Mouse (Mus musculus): ENCODE measurements at regions not wholly inside any gene's neighbourhood (a gene's known extent, or its start where the extent isn't known, plus 50 kb on each side); places are given as distances from the start of the nearest gene placed in this dataset.

GRCm38 (mm10) chr7:68472800-68473199, 199.2 kb downstream of the Fam169b start:
- Histone ChIP-seq H3K9ac (ENCODE audit: low read length) (no peak overlapping the region), H3K36me3 (ENCODE audit: control insufficient read depth, insufficient read depth, low read length) (no peaks in the 10 kb centered on the region), H3K4me3 (ENCODE audit: low read length) (no peak overlapping the region), H3K9me3 (ENCODE audit: control insufficient read depth, low read length) (no peaks in the 10 kb centered on the region), H3K4me2 (ENCODE audit: low read depth, low read length) (no peak overlapping the region), H3K4me1 (replicated peaks; ENCODE audit: control insufficient read depth, insufficient read depth, low read length) (no peaks in the 10 kb centered on the region), H3K27ac (ENCODE audit: low read length) (no peak overlapping the region), H3K27me3 (ENCODE audit: control insufficient read depth, insufficient read depth, low read depth, low read length) (no peaks in the 10 kb centered on the region; the same call in 1 of the 2 replicates)
- WGBS: 15% methylated on average over 5 of the region's 5 CpGs
- no peak for ATAC-seq (ENCODE audit: low read depth)

- no peak overlapping the region for H3K9ac ChIP-seq (ENCODE audit: low read length)
- no peaks in the 10 kb centered on the region for H3K36me3 ChIP-seq (ENCODE audit: control insufficient read depth, insufficient read depth, low read length)
- H3K4me2 ChIP-seq (ENCODE audit: low read depth, low read length): no peak overlapping the region
- no peaks in the 10 kb centered on the region; the same call in 1 of the 2 replicates for H3K27me3 ChIP-seq (ENCODE audit: control insufficient read depth, insufficient read depth, low read depth, low read length)
- whole genome bisulfite sequencing: 29% methylated on average over 11 of the region's 11 CpGs
- no peaks in the 10 kb centered on the region for H3K9me3 ChIP-seq (ENCODE audit: control insufficient read depth, low read length)
- no peak overlapping the region for H3K4me3 ChIP-seq (ENCODE audit: low read length)
- ATAC-seq (ENCODE audit: low read depth): no peak
- H3K27ac ChIP-seq (ENCODE audit: low read length): no peak overlapping the region
- H3K4me1 ChIP-seq (replicated peaks; ENCODE audit: control insufficient read depth, insufficient read depth, low read length): no peaks in the 10 kb centered on the region
These were observed 197.3 kb downstream of the Fam169b start for GRCm38 (mm10) chr7:68470983-68471382.

- peak; percentile 72 for ATAC-seq (ENCODE audit: low read depth)
- Histone ChIP-seq H3K36me3 (ENCODE audit: control insufficient read depth, insufficient read depth, low read length) (no peaks in the 10 kb centered on the region), H3K9me3 (ENCODE audit: control insufficient read depth, low read length) (no peaks in the 10 kb centered on the region), H3K9ac (ENCODE audit: low read length) (no peak overlapping the region), H3K4me3 (ENCODE audit: low read length) (no peak overlapping the region), H3K4me2 (ENCODE audit: low read depth, low read length) (no peak overlapping the region), H3K27me3 (ENCODE audit: control insufficient read depth, insufficient read depth, low read depth, low read length) (no peaks in the 10 kb centered on the region; the same call in 1 of the 2 replicates), H3K4me1 (replicated peaks; ENCODE audit: control insufficient read depth, insufficient read depth, low read length) (no peaks in the 10 kb centered on the region), H3K27ac (ENCODE audit: low read length) (no peak overlapping the region)
- 64% methylated on average over 5 of the region's 5 CpGs for WGBS
These were observed 194.9 kb downstream of the Fam169b start for GRCm38 (mm10) chr7:68468574-68468973.

DNA sequence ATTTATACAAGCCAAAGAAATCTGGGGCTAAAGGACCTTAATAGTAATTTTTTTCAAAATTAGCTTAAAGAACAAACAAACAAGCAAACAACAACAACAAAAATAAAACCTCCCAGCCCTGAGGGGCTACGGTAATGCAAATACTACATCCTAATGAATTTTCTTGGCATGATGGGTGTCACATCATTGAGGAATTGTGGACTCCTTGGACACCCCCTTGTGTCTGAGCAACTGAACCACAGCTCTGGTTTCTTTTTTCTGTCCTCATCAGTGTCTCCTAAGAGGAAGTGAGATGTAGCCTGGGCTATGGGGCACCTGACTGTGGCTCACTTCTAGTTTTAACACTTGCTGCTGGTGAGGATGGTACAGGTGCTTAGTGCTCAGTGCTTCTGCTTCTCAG, 184.2 kb downstream of the Fam169b start:
- ATAC-seq (ENCODE audit: low read depth): no peak
- 88% methylated on average over 1 of the region's 1 CpGs for WGBS

DNA sequence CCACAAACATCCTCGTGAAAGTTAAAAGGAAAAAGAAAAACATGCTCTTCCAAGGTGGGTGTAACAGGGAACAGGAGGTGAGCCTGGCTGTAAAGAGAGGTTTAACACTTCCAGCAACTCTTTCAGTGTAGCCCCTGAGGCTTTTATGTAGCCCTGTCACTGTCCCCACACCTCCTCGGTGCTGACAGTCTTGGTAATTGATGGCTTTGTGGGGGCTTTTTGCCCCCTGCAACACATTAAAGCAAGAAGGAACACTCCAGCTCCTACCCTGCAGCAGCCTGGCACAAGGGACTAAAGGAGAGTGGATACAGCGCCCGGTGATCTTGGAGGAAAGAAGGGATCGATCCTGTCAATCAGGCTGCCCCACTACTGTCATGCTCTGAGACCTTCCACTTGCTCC, 181.8 kb downstream of the Fam169b start:
- H3K27me3 ChIP-seq (ENCODE audit: control insufficient read depth, insufficient read depth, low read depth, low read length): no peaks in the 10 kb centered on the region
- H3K9me3 ChIP-seq (ENCODE audit: control insufficient read depth, low read length): no peaks in the 10 kb centered on the region
- H3K27ac ChIP-seq (ENCODE audit: low read length): no peak overlapping the region
- no peaks in the 10 kb centered on the region for H3K4me1 ChIP-seq (replicated peaks; ENCODE audit: control insufficient read depth, insufficient read depth, low read length)
- H3K9ac ChIP-seq (ENCODE audit: low read length): no peak overlapping the region
- 26% methylated on average over 5 of the region's 5 CpGs for WGBS
- ATAC-seq (ENCODE audit: low read depth): no peak
- no peak overlapping the region for H3K4me3 ChIP-seq (ENCODE audit: low read length)
- no peaks in the 10 kb centered on the region for H3K36me3 ChIP-seq (ENCODE audit: control insufficient read depth, insufficient read depth, low read length)
- no peak overlapping the region for H3K4me2 ChIP-seq (ENCODE audit: low read depth, low read length)

More for the DNA sequence above, 184.2 kb downstream of the Fam169b start:
- Histone ChIP-seq H3K27ac (ENCODE audit: low read length) (no peak overlapping the region), H3K36me3 (ENCODE audit: control insufficient read depth, insufficient read depth, low read length) (no peaks in the 10 kb centered on the region), H3K27me3 (ENCODE audit: control insufficient read depth, insufficient read depth, low read depth, low read length) (no peaks in the 10 kb centered on the region), H3K4me1 (replicated peaks; ENCODE audit: control insufficient read depth, insufficient read depth, low read length) (no peaks in the 10 kb centered on the region), H3K4me2 (ENCODE audit: low read depth, low read length) (no peak overlapping the region), H3K4me3 (ENCODE audit: low read length) (no peak overlapping the region), H3K9me3 (ENCODE audit: control insufficient read depth, low read length) (no peaks in the 10 kb centered on the region), H3K9ac (ENCODE audit: low read length) (no peak overlapping the region)

- Histone ChIP-seq H3K27me3 (ENCODE audit: control insufficient read depth, insufficient read depth, low read depth, low read length) (no peaks in the 10 kb centered on the region), H3K9ac (ENCODE audit: low read length) (no peak overlapping the region), H3K4me2 (ENCODE audit: low read depth, low read length) (no peak overlapping the region), H3K4me1 (replicated peaks; ENCODE audit: control insufficient read depth, insufficient read depth, low read length) (no peaks in the 10 kb centered on the region), H3K27ac (ENCODE audit: low read length) (no peak overlapping the region), H3K9me3 (ENCODE audit: control insufficient read depth, low read length) (no peaks in the 10 kb centered on the region), H3K4me3 (ENCODE audit: low read length) (no peak overlapping the region), H3K36me3 (ENCODE audit: control insufficient read depth, insufficient read depth, low read length) (no peaks in the 10 kb centered on the region)
- WGBS: 86% methylated on average over 8 of the region's 8 CpGs
- no peak for ATAC-seq (ENCODE audit: low read depth)
These were observed 179.5 kb downstream of the Fam169b start for GRCm38 (mm10) chr7:68453028-68453692.

- Histone ChIP-seq H3K27me3 (ENCODE audit: control insufficient read depth, insufficient read depth, low read depth, low read length) (no peaks in the 10 kb centered on the region), H3K4me1 (replicated peaks; ENCODE audit: control insufficient read depth, insufficient read depth, low read length) (no peaks in the 10 kb centered on the region), H3K9me3 (ENCODE audit: control insufficient read depth, low read length) (no peaks in the 10 kb centered on the region), H3K36me3 (ENCODE audit: control insufficient read depth, insufficient read depth, low read length) (no peaks in the 10 kb centered on the region), H3K27ac (ENCODE audit: low read length) (no peak overlapping the region), H3K4me2 (ENCODE audit: low read depth, low read length) (no peak overlapping the region), H3K4me3 (ENCODE audit: low read length) (no peak overlapping the region), H3K9ac (ENCODE audit: low read length) (no peak overlapping the region)
- no peak for ATAC-seq (ENCODE audit: low read depth)
- WGBS: 76% methylated on average over 11 of the region's 11 CpGs
These were observed 170.9 kb downstream of the Fam169b start for GRCm38 (mm10) chr7:68444426-68445095.

DNA sequence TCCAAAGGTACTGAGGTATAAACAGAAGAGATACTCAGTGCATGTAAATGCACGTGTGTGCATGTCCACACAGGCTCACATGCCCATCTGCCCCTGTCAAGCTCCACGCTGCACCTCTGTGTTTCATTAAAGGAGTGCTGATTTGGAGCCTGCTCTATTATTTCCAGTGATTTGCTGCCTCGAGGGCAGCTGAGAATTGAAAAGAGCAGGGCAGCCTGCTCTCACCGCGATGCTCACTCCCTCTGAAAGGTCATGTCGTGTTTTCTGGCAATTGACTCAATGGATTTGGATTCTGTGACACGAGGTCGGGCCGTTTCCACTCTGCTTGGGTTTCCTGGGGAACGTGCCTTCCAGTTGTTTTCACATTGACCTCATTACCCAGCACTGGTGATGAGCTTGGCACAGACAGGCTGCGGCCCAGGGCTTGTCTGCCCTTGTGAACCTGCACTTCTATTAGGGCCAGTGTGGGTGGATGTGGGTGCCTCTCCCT, 167.1 kb downstream of the Fam169b start:
- WGBS: 62% methylated on average over 11 of the region's 11 CpGs
- Histone ChIP-seq H3K4me2 (ENCODE audit: low read depth, low read length) (no peak overlapping the region), H3K4me3 (ENCODE audit: low read length) (no peak overlapping the region), H3K9me3 (ENCODE audit: control insufficient read depth, low read length) (no peaks in the 10 kb centered on the region), H3K36me3 (ENCODE audit: control insufficient read depth, insufficient read depth, low read length) (no peaks in the 10 kb centered on the region), H3K27ac (ENCODE audit: low read length) (no peak overlapping the region), H3K9ac (ENCODE audit: low read length) (no peak overlapping the region), H3K4me1 (replicated peaks; ENCODE audit: control insufficient read depth, insufficient read depth, low read length) (no peaks in the 10 kb centered on the region), H3K27me3 (ENCODE audit: control insufficient read depth, insufficient read depth, low read depth, low read length) (no peaks in the 10 kb centered on the region)
- ATAC-seq (ENCODE audit: low read depth): no peak

DNA sequence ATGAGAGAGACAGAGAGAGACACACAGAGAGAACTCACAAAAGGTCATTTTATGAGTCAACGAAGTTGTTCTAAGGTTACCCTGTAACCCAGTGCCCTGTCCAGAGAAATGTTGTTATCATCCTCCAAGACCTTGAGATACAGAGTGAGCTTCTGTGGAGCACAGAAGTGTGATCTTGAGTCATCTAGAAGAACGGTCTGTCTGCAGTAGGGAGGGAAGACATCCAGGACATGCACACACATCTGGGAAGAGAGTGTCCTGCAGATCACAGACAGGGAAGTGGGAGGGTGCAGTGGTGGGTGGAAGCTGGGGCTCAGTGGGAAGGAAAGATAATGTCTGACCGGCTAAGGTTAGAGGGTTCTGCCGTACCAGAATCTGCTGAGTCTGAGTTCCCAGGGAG, 155.3 kb downstream of the Fam169b start:
- Histone ChIP-seq H3K4me1 (replicated peaks; ENCODE audit: control insufficient read depth, insufficient read depth, low read length) (no peaks in the 10 kb centered on the region), H3K4me3 (ENCODE audit: low read length) (no peak overlapping the region), H3K9me3 (ENCODE audit: control insufficient read depth, low read length) (no peaks in the 10 kb centered on the region), H3K27ac (ENCODE audit: low read length) (no peak overlapping the region), H3K27me3 (ENCODE audit: control insufficient read depth, insufficient read depth, low read depth, low read length) (no peaks in the 10 kb centered on the region), H3K36me3 (ENCODE audit: control insufficient read depth, insufficient read depth, low read length) (no peaks in the 10 kb centered on the region), H3K9ac (ENCODE audit: low read length) (no peak overlapping the region), H3K4me2 (ENCODE audit: low read depth, low read length) (no peak overlapping the region)
- 68% methylated on average over 4 of the region's 4 CpGs for WGBS
- ATAC-seq (ENCODE audit: low read depth): no peak
